Mouse (Mus musculus) cerebellum, adult 11-12 months (tissue): ENCODE data around the gene Tubb1.
A peak's percentile ranks its signal among the peaks of the same experiment; 100 is the strongest.

Experiments
- DNase-seq: peaks from one replicate; pipeline ENCODE4 v3.0.0; 2022

Tubb1 gene

DNA sequence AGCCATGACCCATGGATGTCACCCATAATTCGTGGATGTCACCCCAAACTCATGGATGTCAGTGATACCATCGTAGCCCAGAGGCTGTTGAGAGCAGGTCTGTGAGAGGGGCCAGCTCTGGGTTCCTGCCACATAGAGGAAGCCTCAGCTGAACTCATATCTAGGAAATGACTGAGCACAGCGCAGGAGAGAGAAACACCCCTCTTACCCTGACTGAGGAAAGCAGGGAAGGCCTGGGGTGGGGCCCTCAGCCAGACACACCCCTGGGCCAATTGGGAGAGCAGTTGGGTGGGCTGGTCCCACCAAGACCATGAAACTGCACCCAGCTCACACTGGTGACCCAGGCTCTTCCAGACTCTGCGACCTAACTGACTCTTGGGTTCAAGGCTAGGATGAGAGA is at the start of gene Tubb1:
TSS of gene Tubb1 (plus strand) at position 343 of the 400 bp plus-strand sequence.
- DNase-seq: no peak

- no peak for DNase-seq
Measured at GRCm38 (mm10) chr2:174410222-174410621, 40.3 kb upstream of the Tubb1 start.

GRCm38 (mm10) chr2:174413127-174413526 is 37.4 kb upstream of the Tubb1 start:
- DNase-seq: no peak

DNA sequence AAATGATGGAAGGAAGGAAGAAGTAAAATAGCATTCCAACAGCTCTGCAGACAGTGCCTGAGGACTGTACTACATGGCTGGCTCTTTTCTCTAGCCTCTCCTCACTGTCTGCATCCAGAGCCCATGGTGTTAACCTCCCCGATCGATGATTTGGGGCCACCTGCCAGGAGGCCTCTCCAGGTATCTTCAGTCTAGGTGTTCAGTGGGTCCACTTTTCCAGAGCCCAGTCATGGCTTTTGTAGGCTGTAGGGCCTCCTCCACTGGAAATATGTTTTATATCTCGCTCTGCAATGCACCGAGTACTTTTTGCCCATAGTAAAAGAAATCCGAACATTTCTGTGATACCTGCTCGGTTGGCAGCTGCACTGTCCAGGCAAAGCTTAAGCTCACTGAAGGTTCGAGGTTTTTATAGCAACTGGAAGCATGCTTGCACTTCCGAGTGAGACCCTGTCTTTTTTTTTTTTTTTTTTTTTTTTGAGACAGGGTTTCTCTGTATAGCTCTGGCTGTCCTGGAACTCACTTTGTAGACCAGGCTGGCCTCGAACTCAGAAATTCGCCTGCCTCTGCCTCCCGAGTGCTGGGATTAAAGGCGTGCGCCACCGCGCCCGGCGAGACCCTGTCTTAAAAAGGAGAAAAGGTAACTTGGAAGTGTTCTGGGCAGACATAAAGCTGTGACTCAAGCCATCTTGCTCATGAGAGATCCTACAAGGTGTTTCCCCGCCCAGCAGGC is 35.3 kb upstream of the Tubb1 start:
- no peak for DNase-seq

DNA sequence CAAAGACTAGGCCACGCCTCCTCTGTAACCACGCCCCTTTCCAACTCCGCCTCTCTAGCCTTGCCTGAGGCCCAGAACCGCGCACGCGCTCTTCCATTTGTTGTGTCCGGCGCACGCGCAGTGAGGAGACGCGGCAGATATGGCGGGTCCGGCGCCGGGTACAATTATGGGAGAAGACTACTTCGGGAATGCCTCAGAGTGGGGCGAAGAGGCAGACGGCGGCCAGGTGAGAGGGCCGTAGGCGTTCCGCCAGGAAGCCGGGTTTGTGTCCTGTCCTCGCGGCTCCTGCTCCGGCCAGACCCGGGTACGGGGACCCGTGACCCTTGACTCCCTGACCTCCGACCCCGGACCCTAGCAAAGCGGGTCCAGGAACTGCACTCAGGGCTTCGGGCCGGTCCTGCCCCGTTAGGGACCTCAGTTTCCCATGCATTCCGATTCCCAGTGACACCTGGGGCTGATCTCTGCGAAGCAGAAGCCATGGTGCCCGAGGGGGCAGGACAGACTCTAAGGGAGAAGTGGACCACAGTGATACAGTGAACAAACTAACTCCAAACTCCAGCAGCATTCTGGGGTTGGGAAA is 34.7 kb upstream of the Tubb1 start, which contains the start of gene Nelfcd:
TSS of gene Nelfcd (plus strand) at position 74 of the 580 bp plus-strand sequence.
- DNase-seq: peak; percentile 93

- DNase-seq: no peak
Measured at GRCm38 (mm10) chr2:174421107-174421506, 29.4 kb upstream of the Tubb1 start.

DNA sequence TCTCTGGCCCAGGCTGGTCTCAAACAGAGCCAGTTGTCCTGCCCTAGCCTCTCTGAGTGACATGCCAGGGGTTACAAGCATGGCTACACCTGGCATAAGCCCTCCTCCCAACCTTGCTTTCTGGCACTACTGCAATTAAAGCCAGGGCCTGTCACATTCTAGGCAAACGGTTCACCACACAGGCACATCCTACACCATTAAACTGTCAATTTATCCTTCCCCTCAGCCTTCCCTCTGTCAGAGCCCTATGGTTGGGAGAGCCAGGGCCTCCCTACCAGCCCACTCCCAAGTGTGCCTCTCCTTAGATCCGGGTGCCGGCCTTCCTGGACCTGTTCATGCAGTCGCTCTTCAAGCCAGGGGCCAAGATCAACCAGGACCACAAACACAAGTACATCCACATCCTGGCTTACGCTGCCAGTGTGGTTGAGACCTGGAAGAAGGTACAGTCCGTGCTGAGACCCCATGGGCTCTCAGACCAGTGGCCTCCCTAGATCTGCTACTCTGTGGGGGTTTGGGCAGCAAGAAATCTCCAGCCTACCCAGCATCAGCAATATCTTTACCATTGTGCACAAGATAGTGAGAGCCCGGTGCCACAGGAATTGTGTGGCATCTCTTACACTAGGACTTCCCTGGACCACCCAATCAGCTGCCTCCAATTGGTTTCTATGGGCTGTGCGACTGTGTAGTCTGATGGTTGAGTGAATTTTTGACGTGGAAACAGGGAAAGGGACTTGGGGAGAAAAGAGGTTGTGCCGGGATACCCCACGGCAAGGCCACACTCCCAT is 26.0 kb upstream of the Tubb1 start:
- no peak for DNase-seq

GRCm38 (mm10) chr2:174426856-174427255 is 23.6 kb upstream of the Tubb1 start:
- DNase-seq: no peak

GRCm38 (mm10) chr2:174428076-174428835 is 22.2 kb upstream of the Tubb1 start:
- no peak for DNase-seq

DNA sequence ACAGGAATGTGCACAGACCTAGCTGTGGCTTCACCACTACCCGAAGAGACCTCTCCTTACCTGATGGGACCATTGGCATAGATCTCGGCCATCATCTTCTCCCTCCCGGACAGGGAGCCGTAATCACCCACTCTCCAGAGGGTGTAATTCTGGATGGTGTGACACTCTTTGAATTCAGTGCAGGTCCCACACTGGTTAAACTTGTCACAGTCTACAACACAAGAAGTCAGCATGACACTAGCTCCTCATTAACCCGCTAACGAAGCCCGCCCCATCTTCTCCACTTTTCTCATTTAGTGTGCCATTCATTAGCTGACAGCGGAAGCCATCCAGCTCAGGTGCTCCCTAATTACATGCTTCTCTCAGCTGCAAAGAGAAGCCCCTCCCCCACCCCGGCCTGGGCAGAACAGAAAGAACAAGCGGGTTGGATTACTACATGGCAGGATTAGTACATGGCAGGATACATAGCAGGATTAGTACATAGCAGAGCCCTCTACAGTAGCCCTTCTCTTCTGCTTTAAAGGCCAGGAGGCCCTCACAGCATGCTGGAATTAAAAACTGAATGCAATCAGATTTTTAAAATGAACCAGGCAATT is 21.4 kb upstream of the Tubb1 start:
- DNase-seq: no peak

- DNase-seq: no peak
Measured at GRCm38 (mm10) chr2:174434943-174435342, 15.6 kb upstream of the Tubb1 start.

GRCm38 (mm10) chr2:174436076-174436701 is 14.3 kb upstream of the Tubb1 start:
- no peak for DNase-seq

DNA sequence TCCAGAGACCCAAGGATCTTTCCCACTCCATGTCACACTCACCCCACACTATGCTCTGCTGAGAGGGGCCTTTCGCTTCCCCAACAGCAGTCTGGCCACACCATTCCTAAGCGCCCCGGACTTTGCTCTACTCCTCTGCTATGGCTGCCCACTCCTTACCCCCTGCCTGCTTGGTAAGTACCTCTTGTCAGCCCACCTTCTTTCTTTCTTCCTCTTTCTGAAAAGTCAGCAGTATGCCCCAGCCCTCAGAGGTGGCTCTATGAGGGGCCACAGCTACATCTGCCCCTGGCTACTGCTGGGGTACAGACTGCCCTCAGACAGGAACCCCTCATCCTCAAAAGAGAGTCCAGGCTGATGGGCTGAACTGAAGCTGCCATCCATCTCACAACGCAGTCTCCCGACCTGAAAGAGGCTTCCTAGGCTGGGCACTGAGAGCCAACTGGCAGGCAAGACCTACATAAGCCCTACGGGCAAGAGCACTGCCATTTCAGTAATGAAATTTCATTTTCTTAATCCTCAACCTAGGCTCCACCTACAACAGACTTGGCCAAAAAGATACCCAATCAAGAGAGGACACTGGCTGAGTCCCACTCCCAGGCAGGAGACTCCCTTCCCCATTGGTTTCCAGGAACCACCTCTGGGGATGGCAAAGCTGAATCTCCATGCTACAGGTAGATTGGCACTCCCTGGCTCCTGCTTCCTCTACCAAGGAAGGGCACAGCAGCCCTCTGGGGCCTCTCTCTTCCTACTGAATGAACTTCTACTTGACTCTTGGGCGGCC is 13.4 kb upstream of the Tubb1 start:
- no peak for DNase-seq

DNA sequence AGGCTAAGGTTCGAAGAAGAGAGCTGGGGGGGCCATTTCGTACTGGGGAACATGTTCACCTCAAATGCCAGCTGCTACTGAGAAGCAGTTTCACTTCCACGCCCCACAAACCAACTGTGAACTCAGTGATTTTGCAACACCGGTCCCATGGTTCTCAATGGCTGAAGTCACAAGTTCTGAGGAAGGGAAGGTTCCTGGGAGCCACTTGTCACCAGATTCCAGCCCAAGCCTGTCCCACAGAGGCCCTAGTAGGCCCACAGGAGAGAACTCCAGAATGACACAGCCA is 12.9 kb upstream of the Tubb1 start:
- DNase-seq: no peak

- DNase-seq: peak; percentile 26
Measured at GRCm38 (mm10) chr2:174438181-174438580, 12.3 kb upstream of the Tubb1 start.

DNA sequence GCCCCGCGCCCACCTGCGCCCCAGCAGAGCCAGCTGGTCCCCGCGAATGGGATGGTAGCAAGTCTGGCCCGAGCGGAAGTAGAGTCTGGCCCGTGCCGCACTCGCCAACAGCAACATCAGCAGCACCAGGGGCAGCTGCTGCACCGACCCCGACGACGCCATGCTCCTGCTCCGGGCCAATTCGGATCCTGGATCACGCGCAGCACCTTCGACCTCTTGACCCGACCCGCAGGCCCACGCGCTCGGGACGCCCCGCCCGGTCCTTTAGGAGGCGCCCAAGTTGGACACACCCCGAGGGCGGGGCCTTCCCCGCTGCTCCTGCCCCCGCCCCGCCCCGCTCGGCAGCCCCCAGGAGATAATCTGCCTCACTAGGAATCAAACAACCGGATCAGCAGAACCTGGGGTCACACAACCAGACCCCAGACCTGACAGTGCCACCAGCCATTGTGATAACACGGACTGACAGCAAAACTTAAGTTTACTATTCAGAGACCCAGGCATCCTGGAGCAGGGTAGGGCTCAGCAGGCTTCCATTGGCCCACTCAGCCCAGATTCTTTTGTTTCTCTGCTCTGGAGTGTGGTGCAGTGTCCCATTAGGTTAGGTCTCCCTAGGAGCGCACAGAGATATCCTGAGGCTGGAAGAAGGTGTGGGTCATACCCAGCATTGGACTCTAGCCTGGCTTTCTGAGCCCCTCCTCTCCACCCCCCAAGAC is 11.6 kb upstream of the Tubb1 start, which contains the start of gene Ctsz:
TSS of gene Ctsz (minus strand) at position 303 of the 713 bp plus-strand sequence.
- DNase-seq: peak; percentile 57

- no peak for DNase-seq
Measured at GRCm38 (mm10) chr2:174439450-174439838, 11.1 kb upstream of the Tubb1 start.

DNA sequence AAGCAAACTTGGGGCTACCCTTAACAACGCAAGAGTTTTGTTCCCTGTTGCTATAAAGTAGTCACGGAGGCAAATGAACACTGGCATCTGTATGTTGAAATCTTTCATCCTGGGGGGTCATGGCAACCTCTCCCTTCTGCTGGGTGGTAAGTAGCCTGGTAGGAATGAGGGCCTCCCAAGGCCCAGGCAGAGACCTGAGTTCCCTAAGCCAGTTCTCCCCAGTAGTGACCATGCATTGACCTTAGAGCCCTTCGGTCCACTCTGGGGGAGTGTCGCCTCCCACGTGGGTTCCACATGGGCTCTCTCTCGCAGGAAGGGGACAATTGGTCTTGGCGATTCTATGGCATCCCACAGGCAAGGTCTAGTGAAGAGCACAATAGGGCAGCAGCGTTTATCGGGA is 10.5 kb upstream of the Tubb1 start:
- no peak for DNase-seq

DNA sequence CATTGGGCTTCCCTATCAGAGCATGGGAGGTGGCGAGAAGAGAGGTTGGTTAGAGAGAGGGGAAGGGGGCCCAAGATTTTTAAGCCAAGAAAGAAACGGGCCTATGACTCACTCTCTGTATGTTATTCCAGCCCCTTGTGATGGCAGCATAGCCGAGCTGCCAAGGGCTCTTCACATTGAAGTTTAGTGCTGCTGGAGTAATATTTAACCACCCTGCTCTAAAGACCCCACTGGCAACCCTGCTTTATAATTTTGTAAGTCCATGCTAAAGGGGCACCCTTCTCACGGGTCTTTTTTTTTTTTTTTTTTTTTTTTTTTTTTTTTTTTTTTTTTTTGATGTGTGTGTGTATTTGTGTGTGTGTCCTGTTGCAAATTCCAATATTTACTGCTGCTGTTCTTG is 8.6 kb upstream of the Tubb1 start:
- DNase-seq: no peak

GRCm38 (mm10) chr2:174442460-174442859 is 8.0 kb upstream of the Tubb1 start:
- no peak for DNase-seq

DNA sequence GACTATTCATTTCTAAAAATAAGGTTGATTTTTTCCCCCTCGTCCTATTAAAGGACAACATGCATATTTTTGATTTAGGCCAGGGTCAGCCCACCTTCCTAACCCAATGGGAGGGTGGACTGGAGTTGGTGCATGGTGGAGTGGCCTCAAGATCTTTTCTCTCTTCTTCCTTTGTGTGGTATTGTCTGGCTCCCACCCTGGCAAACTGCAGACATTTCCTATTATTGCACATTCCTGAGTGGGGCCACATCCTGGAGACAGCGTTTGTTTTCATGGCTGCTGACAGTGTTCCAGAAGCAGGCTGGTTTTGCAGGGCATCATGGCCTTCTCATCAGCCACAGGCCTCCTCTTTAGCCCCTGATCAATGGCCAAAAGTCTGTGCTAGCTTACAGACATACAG is 7.4 kb upstream of the Tubb1 start:
- DNase-seq: no peak
